Mouse (Mus musculus): ENCODE measurements at regions not wholly inside any gene's neighbourhood (a gene's known extent, or its start where the extent isn't known, plus 50 kb on each side); places are given as distances from the start of the nearest gene placed in this dataset.

DNA sequence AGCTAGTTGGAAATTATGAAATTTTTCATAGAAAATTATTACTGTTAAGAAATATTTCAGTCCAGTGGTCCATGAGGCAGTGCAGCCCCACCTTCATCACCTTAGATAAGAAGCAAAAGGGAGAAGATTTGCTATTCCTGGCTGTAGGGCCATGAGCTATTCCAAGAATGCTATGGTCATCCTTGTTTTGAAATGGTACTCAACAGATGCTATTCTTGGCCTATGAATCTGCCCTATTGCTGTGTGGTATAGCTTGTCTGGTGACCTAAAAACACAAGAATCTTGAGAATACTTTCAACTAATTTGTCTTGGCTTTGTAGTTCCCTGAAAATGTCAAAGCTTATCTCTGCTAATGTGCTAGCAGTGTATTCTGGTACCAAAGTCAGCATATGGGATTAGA is 254.8 kb upstream of the Rasgrp1 start:
- H3K4me3 ChIP-seq (replicated peaks) = no peak overlapping the region
- no peaks in the 10 kb centered on the region for H3K4me1 ChIP-seq
- no peak overlapping the region for H3K4me2 ChIP-seq
- H3K9me3 ChIP-seq = no peaks in the 10 kb centered on the region
- no peaks in the 10 kb centered on the region for H3K36me3 ChIP-seq
- no peaks in the 10 kb centered on the region for H3K27me3 ChIP-seq (replicated peaks)
- no peak for ATAC-seq (ENCODE audit: insufficient read depth, low FRiP score, low read depth)
- no peak overlapping the region for H3K27ac ChIP-seq
- H3K9ac ChIP-seq = no peak overlapping the region

DNA sequence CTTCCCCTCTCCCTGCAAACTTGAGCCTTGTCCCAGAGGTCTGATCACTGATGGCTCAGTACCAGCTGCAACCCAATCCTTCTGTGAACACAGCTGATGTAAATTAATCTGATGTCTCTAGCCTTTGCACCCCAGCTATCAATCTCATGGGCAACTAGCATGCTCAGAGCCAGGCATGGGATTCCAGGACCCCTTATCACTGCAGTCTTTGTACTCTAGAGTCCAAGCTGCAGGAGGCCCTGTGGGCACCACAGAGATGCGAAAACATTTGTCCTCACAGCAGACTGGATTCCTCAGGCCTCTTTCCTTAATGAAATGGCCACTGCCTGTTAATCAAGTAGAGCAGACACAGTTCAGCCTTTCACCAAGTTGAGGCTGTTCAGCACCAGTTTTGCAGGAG is 272.0 kb upstream of the Rasgrp1 start:
- no peak for ATAC-seq (ENCODE audit: insufficient read depth, low FRiP score, low read depth)
- no peak overlapping the region for H3K4me2 ChIP-seq
- H3K4me1 ChIP-seq = no peaks in the 10 kb centered on the region
- no peaks in the 10 kb centered on the region for H3K36me3 ChIP-seq
- WGBS = 67% methylated on average over 1 of the region's 1 CpGs
- H3K27ac ChIP-seq = no peak overlapping the region
- no peaks in the 10 kb centered on the region for H3K27me3 ChIP-seq (replicated peaks)
- H3K9ac ChIP-seq = no peak overlapping the region
- no peaks in the 10 kb centered on the region for H3K9me3 ChIP-seq
- no peak overlapping the region for H3K4me3 ChIP-seq (replicated peaks)

DNA sequence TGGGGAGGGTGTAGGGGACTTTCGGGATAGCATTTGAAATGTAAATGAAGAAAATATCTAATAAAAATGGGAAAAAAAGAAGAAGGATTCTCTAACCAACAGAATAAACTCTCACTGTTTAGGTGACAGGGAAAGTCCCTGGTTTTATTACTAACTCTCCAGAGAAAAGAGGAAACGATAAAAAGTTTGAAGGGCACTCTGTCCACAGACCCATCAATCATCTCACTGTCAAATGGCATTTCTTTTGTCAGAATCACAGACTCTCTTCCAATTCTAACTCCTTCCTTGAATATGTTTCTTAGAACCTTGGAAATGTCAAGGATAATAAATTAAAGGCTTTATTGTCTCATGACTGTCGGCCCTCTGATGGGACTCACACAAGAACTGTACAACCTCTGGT is 275.3 kb upstream of the Rasgrp1 start:
- no peaks in the 10 kb centered on the region for H3K36me3 ChIP-seq
- no peak overlapping the region for H3K4me3 ChIP-seq (replicated peaks)
- H3K4me2 ChIP-seq = no peak overlapping the region
- no peak overlapping the region for H3K27ac ChIP-seq
- H3K27me3 ChIP-seq (replicated peaks) = no peaks in the 10 kb centered on the region
- H3K9me3 ChIP-seq = no peaks in the 10 kb centered on the region
- WGBS = 73% methylated on average over 3 of the region's 3 CpGs
- ATAC-seq (ENCODE audit: insufficient read depth, low FRiP score, low read depth) = no peak
- H3K9ac ChIP-seq = no peak overlapping the region
- H3K4me1 ChIP-seq = no peaks in the 10 kb centered on the region

DNA sequence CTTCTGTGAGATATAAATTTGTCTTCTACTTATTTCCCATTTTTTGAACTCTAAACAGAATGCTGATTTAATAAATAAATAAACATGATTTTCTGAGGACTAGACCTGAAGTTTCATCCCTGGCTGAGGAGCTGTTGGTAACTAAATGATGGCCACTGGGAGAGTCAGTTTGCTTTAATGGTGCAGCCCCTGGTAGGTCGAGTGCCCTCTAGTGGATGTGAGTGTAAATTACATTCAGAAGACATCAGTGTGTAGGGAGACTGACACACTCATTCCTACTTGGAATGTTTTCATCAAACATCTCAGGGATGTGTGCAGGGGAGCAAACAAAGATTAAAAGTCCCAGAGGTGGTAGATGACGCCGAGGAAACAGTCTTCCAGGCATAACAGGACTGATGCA is 281.2 kb upstream of the Rasgrp1 start:
- no peak for ATAC-seq (ENCODE audit: insufficient read depth, low FRiP score, low read depth)
- Histone ChIP-seq H3K4me2 (no peak overlapping the region), H3K27me3 (replicated peaks) (no peaks in the 10 kb centered on the region), H3K4me3 (replicated peaks) (no peak overlapping the region), H3K4me1 (no peaks in the 10 kb centered on the region), H3K9me3 (no peaks in the 10 kb centered on the region), H3K9ac (no peak overlapping the region), H3K36me3 (no peaks in the 10 kb centered on the region), H3K27ac (no peak overlapping the region)
- WGBS = 42% methylated on average over 3 of the region's 3 CpGs

- Histone ChIP-seq H3K4me1 (no peaks in the 10 kb centered on the region), H3K27me3 (replicated peaks) (no peaks in the 10 kb centered on the region), H3K27ac (no peak overlapping the region), H3K36me3 (no peaks in the 10 kb centered on the region), H3K4me3 (replicated peaks) (no peak overlapping the region), H3K9ac (no peak overlapping the region), H3K4me2 (no peak overlapping the region), H3K9me3 (no peaks in the 10 kb centered on the region)
- WGBS = 68% methylated on average over 4 of the region's 4 CpGs
- no peak for ATAC-seq (ENCODE audit: insufficient read depth, low FRiP score, low read depth)
Observed at GRCm38 (mm10) chr2:117634906-117635305, 292.1 kb upstream of the Rasgrp1 start.

DNA sequence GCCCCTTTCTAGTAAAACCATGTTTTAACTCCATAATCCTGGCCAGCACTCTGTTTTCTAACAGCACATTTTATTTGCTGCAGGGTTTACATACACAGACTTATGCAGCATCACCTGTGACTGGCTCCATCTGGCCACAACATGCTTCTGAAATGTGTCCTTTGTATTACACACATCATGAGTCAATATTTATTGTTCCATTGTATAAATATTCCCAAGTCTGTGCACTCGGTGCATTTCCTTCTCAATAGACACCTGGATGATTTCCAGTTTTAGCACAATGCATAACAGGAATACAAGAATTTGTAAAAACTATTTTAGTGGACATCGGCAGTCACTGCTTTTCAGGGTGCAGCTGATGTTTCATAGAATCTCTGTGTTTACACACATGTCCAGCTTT is 294.6 kb upstream of the Rasgrp1 start:
- Histone ChIP-seq H3K27me3 (replicated peaks) (no peaks in the 10 kb centered on the region), H3K4me1 (no peaks in the 10 kb centered on the region)
- ATAC-seq (ENCODE audit: insufficient read depth, low FRiP score, low read depth) = no peak

DNA sequence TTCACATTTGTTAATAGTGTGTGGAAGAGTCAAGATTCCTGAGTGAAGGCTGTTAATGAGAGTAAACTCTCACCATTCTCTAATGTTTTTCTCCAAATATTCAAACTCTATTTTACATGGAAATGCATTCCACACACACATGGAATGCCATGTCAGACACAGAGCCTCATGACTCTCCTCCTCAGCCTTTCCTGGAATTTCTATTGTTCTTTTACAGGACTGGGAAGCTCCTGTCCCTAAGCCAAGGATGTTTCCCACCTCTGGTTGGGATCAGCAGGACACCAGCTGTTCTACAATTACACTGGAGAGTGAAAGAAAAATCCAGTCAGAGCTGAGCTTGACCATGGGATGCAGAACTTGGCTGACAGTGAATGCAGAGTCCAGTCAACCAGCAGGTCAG is 309.3 kb upstream of the Rasgrp1 start:
- H3K4me1 ChIP-seq = no peaks in the 10 kb centered on the region
- no peak overlapping the region for H3K4me2 ChIP-seq
- H3K4me3 ChIP-seq (replicated peaks) = no peak overlapping the region
- no peaks in the 10 kb centered on the region for H3K36me3 ChIP-seq
- H3K27me3 ChIP-seq (replicated peaks) = no peaks in the 10 kb centered on the region
- H3K27ac ChIP-seq = no peak overlapping the region
- no peaks in the 10 kb centered on the region for H3K9me3 ChIP-seq
- ATAC-seq (ENCODE audit: insufficient read depth, low FRiP score, low read depth) = no peak
- no peak overlapping the region for H3K9ac ChIP-seq

More for the DNA sequence above, 294.6 kb upstream of the Rasgrp1 start:
- Histone ChIP-seq H3K4me3 (replicated peaks) (no peak overlapping the region), H3K9ac (no peak overlapping the region), H3K36me3 (no peaks in the 10 kb centered on the region), H3K4me2 (no peak overlapping the region), H3K27ac (no peak overlapping the region), H3K9me3 (no peaks in the 10 kb centered on the region)
- WGBS = 37% methylated on average over 2 of the region's 2 CpGs

DNA sequence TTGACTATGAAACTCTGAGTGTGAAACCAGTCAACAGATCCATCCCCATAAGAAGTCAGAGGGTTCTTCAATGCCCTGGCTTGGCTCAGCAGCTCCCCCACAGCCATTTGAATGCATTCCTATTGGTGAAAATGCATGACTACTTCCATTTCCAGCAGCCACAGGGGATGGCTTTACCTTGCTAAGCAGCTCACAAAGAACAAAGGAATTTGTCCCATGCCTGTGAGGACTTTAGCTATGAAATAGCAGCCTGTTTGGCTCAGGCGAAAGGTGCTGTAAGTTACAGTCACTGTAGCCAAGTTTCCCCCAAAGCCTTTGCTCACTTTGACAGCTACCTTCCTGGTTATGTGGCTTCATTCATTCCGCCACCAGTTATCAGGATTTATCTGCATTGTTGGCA is 309.8 kb upstream of the Rasgrp1 start:
- no peaks in the 10 kb centered on the region for H3K4me1 ChIP-seq
- no peaks in the 10 kb centered on the region for H3K27me3 ChIP-seq (replicated peaks)
- no peak overlapping the region for H3K4me2 ChIP-seq
- no peak overlapping the region for H3K4me3 ChIP-seq (replicated peaks)
- H3K27ac ChIP-seq = no peak overlapping the region
- ATAC-seq (ENCODE audit: insufficient read depth, low FRiP score, low read depth) = no peak
- WGBS = 66% methylated on average over 2 of the region's 2 CpGs
- H3K9ac ChIP-seq = no peak overlapping the region
- H3K9me3 ChIP-seq = no peaks in the 10 kb centered on the region
- no peaks in the 10 kb centered on the region for H3K36me3 ChIP-seq

- Histone ChIP-seq H3K27me3 (replicated peaks) (no peaks in the 10 kb centered on the region), H3K4me3 (replicated peaks) (no peak overlapping the region), H3K9ac (no peak overlapping the region), H3K36me3 (no peaks in the 10 kb centered on the region), H3K4me2 (no peak overlapping the region), H3K4me1 (no peaks in the 10 kb centered on the region), H3K9me3 (no peaks in the 10 kb centered on the region), H3K27ac (no peak overlapping the region)
- WGBS = 65% methylated on average over 2 of the region's 2 CpGs
- no peak for ATAC-seq (ENCODE audit: insufficient read depth, low FRiP score, low read depth)
Observed at GRCm38 (mm10) chr2:117656546-117657175, 313.9 kb upstream of the Rasgrp1 start.

- H3K4me2 ChIP-seq = no peak overlapping the region
- H3K27ac ChIP-seq = no peak overlapping the region
- no peak for ATAC-seq (ENCODE audit: insufficient read depth, low FRiP score, low read depth)
- WGBS = 76% methylated on average over 3 of the region's 3 CpGs
- no peak overlapping the region for H3K4me3 ChIP-seq (replicated peaks)
- H3K9me3 ChIP-seq = no peaks in the 10 kb centered on the region
- no peak overlapping the region for H3K9ac ChIP-seq
- H3K27me3 ChIP-seq (replicated peaks) = no peaks in the 10 kb centered on the region
- H3K4me1 ChIP-seq = no peaks in the 10 kb centered on the region
- H3K36me3 ChIP-seq = no peaks in the 10 kb centered on the region
Observed at GRCm38 (mm10) chr2:117660217-117660924, 317.6 kb upstream of the Rasgrp1 start.

DNA sequence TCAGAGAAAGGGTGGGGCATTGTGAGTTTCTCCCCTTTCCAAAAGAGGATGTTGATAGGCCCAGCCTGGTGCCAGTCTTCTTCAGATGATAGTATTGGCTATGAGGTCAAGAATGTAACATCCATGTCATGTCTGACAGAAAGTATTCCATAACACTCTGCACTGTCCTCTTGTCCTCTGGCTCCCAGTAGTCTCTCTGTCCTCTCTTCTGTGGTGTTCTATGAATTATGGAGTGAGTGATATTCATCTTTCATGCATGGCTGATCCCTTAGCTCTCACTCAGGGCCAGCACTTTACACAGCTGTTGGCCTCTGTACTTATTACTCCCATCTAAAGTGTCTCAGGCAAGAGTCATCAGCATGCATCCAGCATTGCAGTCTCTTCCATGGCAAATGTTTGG is 319.9 kb upstream of the Rasgrp1 start:
- Histone ChIP-seq H3K9ac (no peak overlapping the region), H3K36me3 (no peaks in the 10 kb centered on the region), H3K4me3 (replicated peaks) (no peak overlapping the region), H3K4me2 (no peak overlapping the region), H3K4me1 (no peaks in the 10 kb centered on the region), H3K27me3 (replicated peaks) (no peaks in the 10 kb centered on the region), H3K27ac (no peak overlapping the region), H3K9me3 (no peaks in the 10 kb centered on the region)
- ATAC-seq (ENCODE audit: insufficient read depth, low FRiP score, low read depth) = no peak

- no peaks in the 10 kb centered on the region for H3K4me1 ChIP-seq
- WGBS = 62% methylated on average over 3 of the region's 3 CpGs
- H3K9me3 ChIP-seq = no peaks in the 10 kb centered on the region
- H3K4me2 ChIP-seq = no peak overlapping the region
- H3K36me3 ChIP-seq = no peaks in the 10 kb centered on the region
- no peaks in the 10 kb centered on the region for H3K27me3 ChIP-seq (replicated peaks)
- no peak overlapping the region for H3K4me3 ChIP-seq (replicated peaks)
- H3K27ac ChIP-seq = no peak overlapping the region
- H3K9ac ChIP-seq = no peak overlapping the region
- ATAC-seq (ENCODE audit: insufficient read depth, low FRiP score, low read depth) = no peak
Observed at GRCm38 (mm10) chr2:117666528-117666927, 323.7 kb upstream of the Rasgrp1 start.

DNA sequence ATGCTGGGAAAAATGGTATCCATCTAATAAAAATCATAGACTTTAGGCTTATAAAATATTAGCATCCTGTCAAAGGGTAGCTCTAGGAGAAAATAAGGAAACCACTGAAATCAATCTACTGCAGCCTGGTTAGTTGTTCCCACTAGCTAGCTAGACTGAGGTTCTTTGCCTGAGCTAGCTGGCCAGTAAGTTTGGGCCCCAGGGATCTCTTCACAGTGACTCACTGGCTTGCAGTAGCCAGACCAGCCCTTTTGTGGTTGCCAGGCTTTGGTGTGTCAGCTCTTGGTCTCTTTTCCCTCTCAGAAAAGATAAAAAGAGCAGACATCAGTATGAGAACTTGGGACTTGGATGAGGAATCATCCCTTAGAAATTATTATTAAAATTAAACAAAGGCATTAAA is 325.3 kb upstream of the Rasgrp1 start:
- Histone ChIP-seq H3K27ac (no peak overlapping the region), H3K4me3 (replicated peaks) (no peak overlapping the region), H3K9ac (no peak overlapping the region), H3K9me3 (no peaks in the 10 kb centered on the region), H3K4me1 (no peaks in the 10 kb centered on the region), H3K36me3 (no peaks in the 10 kb centered on the region), H3K4me2 (no peak overlapping the region), H3K27me3 (replicated peaks) (no peaks in the 10 kb centered on the region)
- ATAC-seq (ENCODE audit: insufficient read depth, low FRiP score, low read depth) = no peak

All from stomach, embryonic 15.5 days (tissue).